Mouse (Mus musculus) frontal cortex, adult (tissue): ENCODE results near the gene Coil.
"Not testable (repeated sequence)": the region's sequence is repeated elsewhere in the genome, so short reads cannot be mapped to it uniquely, and the experiment has no call there.

Experiments used
- ATAC-seq: cut with Nextera tagmentation; 2 replicates; pipeline ENCODE4 v1.9.2; 2017; ENCODE audit warnings: mild to moderate bottlenecking, moderate library complexity, mixed read lengths; ENCODE audit not compliant: low TSS enrichment

Coil gene

DNA sequence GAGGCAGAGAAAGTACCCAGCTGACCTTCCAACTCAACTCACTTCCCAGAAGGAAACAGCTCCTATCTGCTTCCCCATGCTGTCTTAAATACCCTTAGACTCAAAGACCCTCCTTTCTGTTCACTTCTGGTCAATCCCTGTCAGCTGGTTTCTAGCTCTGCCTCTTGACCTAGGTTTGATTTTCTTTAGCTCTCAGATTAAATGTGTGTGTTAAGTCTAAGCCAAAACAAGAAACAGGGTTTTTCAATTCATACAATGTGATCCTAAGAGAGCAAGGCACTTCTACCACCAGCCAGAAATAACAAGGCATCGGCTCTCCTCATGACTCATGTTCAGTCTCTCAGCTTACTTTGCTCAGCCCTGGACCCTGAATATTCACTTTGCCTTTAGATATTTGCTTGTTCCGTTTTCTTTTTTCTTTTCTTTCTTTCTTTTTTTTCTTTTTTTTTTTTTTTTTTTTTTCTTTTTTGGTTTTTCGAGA lies 3.1 kb upstream of the Coil start, which contains the start of gene Elobl:
TSS of gene Elobl (minus strand) at position 51 of the 481 bp plus-strand sequence.
- no peak for ATAC-seq

DNA sequence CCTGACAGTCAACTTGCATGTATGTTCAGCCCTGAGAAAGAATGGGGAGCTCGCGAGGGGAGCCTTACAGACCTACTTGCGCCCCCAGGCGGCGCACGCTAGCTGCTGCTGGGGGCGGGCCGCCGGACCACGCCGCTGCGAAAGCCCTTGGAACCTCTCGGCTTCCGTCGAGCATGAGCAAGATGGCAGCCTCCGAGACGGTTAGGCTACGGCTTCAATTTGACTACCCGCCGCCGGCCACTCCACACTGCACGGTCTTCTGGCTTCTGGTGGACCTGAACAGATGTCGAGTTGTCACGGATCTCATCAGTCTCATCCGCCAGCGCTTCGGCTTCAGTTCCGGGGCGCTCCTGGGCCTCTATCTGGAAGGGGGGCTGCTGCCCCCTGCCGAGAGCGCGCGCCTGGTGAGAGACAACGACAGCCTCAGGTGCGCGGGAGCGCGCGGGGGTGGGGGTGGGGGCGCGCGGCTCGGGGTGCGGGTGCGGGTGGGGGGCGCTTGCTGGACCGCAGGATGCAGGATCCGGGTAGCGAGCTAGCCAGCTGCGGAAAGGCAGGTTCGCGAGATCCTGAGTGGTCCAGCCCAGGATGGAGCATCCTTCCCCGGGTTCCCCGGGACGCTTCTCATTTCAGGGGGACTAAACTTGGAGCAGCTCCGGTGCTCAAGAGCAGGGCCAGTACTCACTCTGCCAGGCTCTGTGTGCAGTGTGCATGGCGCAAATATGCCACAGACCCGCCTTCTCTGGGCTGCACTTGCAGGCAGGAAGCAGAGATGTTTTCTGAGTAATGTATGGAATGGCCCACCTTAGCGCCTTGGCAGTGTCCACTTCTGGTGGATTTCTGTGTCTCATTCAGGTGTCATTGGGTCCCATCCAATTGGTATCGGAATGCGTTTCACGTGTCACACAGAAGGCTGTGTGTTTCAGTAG lies 4.0 kb downstream of the Coil start:
- peak; percentile 91 for ATAC-seq

DNA sequence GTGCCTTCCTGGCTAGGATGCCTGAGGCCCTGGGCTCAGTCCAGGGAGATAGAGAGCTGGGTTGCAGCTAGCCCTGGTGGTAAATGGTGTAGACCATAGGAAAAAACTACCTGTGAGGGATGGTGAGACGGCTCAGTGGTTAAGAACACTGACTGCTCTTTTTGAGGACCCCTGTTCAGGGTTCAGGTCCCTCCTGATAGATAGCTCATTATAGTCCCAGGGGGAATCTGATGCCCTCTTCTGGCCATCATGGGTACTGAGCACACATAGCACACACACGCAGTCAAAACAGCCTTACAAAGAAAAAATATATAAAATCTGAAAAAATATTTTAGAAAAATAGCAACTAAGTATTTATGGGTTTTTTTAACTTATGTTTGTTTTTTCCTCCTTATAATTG lies 6.3 kb downstream of the Coil start:
- no peak for ATAC-seq

DNA sequence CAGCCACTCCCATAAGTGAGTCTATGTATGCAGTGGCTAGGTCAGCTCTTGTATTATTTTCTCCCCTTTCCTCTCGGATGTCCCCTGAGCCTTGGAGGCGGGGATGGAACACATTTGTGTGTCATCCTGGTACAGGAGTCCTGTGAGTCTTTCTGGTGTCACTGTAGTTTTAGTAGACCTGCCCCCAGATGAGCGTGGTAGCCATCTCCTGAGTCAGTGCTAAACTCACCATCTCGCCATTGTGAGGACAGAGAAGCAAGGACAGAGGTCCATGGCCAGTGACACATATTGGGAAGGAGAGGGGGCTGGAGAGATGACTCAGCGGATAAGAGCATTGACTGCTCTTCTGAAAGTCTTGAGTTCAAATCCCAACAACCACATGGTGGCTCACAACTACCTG lies 7.1 kb downstream of the Coil start:
- no peak for ATAC-seq

DNA sequence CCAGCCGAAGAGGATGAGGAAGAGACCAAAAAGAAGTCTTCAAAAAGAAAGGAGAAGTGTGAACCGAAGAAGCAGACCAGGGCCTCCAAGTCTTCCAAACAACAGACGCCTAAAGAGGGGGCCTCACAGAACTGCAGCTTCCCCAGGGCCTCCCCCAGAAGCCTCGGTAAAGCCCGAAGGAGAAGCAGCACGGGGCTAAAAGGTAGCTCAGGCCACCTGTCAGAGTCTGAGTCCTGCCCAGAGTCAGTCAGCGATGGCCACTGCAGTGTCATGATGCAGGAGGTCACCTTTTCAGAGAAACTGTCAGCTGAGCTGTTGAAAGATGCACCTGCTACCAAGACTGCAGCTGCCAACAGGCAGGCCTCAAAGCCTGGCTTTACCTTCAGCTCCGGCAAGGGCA lies 11.3 kb downstream of the Coil start:
- ATAC-seq: no peak

DNA sequence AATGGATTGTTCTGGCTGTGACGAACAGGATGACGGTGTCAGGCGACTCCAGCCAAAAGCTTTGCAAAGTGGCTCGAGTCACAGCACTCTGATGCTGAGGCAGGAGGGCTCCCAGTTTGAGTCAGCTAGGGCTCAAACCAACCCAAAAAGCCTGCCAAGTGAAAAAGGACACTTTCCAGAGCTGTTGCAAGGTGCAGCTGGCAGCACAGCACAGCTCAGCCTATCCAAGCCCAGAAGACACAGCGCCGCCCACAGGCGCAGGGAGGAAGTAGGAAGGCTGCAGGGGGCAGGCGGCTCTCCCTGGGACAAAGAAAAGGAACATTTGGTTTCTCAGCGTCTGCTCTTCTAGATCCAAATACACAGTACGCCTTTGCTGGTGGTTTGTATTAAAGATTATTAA lies 16.6 kb downstream of the Coil start:
- ATAC-seq: no peak

DNA sequence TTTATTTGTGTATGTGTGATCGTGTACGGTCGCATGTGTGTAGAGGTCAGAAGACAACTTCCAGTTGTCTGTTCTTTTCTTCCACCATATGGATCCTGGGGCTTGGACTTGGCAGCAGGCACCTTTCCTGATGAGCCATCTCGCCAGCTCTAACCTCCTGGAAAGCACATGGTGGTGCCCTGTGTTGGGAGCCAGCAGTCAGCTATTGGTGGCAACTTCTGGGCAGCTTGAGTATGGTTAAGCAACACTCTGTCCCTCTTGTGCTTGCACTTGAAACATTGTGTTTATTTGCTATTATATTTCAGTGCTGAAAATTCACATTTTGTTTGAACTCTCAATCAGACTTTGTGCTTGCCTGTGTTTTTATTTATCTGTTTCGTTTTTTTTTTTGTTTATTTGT lies 18.9 kb downstream of the Coil start:
- ATAC-seq: no peak

DNA sequence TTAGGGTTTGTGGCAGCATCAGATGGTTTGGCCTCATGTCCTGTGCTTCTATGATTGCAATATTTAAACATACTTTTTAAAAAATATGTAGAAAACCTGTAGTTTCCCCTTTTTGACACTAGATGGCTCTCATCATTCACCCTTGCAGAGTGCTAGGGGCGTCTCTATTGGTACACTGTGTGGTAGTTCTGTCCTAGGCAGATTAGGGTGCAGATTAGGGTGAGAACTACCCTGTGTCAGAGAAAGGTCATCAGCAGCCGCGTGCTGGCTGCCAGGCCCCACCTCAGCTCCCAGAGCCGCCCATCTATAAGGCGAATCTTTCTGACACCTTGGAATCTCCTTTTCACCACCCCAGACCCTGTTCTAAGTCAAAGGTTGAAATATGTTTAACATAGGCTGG lies 19.5 kb downstream of the Coil start:
- no peak; the same call in 1 of the 2 replicates for ATAC-seq

DNA sequence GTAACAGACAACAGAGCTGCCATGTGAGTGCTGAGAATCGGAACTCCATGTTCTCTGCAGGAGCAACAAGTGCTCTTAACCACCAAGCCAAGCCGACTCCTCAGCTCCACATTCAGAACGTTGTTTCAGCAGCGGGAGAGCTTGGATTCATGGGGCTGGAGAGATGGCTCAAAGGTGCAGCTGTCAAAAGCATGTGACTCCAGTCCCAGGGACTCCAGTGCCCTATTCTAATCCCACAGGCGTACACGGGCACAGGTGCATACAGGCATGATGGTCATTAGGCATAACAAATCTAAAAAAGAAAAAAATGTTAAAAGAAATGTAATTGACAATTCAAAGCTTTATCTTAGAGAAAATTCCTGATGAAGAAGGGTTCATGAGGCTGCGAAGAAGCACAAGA lies 23.1 kb downstream of the Coil start:
- ATAC-seq: no peak

DNA sequence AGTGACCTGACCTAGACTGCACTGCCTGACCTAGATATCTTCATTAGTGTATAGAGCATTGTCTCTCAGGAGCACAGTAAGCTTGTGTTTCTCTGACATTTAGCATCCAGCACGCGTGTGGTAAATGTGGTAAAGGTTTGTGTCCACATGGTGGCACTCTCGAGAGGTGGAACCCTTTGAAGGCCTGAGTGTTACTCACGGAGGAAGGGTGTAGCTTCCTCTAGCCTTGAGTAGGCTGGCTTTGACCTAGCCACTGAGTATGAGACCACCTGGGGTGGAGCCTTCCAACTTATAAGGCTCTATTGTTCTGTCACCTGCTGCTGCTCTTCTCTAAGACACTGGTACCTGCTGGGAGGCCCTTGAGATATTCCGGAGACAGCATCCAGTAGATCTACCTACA lies 23.6 kb downstream of the Coil start:
- ATAC-seq: peak; percentile 81; the same call in 1 of the 2 replicates

DNA sequence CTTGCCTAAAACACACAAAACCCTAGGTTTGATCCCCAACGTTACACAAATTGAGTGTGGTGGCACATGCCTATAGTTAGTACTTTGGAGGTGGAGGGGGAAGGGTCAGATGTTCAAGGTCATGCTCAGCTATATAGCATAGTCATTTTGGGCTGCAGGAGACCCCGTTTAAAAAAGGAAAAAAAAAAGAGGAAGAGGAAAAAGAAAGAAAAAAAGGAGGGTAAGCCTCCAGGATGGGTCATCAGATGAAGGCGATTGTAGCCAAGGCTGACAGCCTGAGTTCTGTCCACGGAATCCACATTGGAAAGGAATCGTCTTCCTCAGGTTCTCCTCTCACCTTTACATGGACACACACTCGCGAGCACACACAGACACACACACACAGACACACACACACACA lies 24.4 kb downstream of the Coil start:
- ATAC-seq: no peak

DNA sequence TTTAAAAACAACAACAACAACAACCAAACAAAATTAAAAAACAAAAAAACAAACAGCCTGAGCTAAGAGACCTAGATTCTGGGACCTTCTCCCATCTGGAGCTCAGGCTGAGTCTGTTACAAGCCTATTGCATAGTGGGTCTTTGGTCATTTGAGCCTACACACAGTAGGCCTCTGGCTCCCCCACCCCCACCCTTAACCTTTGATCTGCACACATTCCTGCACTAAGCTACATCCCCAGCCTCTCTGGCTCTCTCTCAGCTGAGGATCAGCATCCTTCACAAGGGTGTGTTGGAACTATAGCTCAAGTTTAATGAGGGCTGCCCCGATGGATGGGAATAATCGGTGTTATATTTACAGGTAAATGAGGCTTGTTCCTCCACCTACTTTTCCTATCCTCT lies 25.6 kb downstream of the Coil start:
- no peak for ATAC-seq

DNA sequence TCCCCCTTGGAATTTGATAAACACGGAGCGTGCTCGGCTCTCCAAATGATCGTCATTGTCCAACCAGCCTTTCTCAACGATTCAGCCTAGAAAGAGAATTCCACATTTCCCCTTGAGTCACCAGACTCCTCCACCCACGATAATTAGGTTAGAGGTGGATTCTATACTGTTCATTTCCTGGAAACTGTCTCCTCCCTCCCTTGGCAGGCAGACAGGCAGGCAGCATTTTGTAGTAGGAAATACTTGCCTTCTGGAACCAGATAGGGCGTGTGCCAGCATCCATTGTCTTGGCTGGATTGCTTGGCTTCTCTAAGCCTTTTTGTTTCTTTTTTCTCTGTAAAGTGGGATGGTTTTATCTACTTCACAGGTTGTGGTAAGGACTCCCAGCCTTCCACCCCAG lies 26.4 kb downstream of the Coil start:
- ATAC-seq: no peak

DNA sequence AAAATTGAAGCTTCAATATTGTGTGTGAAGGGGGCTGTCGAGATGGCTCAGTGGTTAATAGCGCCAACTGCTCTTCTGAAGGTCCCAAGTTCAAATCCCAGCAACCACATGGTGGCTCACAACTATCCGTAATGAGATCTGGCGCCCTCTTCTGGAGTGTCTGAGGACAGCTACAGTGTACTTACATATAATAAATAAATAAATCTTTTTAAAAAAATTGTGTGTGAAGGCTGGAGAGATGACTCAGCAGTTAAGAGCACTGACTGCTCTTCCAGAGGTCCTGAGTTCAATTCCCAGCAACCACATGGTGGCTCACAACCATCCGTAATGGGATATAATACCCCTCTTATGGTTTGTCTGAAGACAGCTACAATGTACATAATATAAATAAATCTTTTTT lies 27.3 kb downstream of the Coil start:
- ATAC-seq: not testable (repeated sequence)

DNA sequence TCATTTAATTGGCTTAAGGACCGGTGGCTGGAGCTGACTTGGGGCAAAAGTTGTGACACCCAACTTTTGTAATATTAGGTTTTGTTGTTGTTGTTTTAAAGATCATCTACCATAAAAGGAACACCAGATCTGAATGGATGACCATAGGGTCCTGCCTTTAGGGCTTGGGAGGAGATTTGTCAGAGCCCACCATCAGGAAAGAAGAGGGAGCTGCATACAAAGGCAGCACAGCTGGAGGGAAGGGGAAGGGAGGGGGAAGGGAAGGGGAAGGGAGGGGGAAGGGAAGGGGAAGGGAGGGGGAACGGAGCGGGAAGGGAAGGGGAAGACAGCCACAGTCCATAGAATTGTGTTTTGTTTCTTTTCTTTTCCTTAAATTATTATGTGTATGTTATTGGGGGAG lies 28.4 kb downstream of the Coil start:
- no peak for ATAC-seq

DNA sequence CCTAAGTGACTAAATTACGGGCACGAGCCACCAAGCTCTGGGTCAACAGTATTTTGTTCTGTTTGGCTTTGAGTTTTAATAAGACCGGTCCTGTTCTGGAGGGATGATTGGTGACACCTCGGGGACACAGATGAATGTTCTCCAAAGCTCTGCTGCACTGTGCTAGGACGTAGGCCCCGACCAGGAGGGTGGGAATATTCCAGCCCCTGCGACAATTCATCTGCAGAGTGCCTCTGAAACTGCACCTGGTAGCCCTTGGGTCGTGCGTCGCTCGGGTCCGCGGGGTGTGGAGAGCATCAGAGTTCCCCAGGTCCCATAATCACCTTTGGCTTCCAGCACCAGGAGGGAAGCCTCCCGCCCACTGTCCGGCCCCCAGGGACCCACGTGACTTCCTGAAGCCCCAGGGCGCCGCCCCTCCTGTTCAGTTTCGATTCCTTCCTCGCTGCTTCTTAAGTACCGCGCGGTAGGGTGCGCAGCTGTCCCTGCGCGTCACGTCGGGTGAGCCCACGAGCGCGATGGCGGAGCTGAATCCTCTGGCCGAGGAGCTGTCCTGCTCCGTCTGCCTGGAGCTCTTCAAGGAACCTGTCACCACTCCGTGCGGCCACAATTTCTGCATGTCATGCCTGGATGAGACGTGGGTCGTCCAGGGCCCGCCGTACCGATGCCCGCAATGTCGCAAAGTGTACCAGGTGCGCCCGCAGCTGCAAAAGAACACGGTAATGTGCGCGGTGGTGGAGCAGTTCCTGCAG lies 29.1 kb downstream of the Coil start, which contains the start of gene Trim25:
TSS of gene Trim25 (plus strand) at position 403 of the 749 bp plus-strand sequence.
- no peak for ATAC-seq

DNA sequence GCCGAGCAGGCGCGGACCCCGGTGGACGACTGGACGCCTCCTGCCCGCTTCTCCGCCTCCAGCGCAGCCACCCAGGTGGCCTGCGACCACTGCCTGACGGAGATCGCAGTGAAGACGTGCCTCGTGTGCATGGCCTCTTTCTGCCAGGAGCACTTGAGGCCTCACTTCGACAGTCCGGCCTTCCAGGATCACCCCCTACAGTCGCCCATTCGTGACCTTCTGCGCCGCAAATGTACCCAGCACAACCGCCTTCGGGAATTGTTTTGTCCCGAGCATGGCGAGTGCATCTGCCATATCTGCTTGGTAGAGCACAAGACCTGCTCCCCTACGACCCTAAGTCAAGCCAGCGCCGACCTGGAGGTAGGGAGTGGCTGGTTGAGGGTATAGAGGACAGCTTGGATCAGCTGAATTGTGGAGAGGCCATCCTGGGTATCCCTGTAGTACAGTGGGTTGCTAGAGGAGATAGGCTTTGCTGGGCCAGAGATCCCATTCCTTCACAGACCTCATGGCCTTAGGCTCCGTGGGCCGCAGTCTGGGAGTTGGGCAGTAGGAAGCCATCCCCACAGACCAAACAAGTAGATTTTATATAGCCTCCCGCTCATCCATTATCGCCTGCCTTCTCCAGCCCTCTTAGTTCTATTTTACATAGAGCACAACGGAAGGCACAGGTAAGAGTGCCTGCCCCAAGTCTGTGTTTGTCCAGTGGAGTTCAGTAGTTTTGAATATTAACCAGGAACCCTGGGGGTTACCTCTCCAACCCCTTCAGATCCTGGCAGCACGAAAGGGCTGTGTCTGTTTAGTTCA lies 29.9 kb downstream of the Coil start:
- no peak for ATAC-seq

DNA sequence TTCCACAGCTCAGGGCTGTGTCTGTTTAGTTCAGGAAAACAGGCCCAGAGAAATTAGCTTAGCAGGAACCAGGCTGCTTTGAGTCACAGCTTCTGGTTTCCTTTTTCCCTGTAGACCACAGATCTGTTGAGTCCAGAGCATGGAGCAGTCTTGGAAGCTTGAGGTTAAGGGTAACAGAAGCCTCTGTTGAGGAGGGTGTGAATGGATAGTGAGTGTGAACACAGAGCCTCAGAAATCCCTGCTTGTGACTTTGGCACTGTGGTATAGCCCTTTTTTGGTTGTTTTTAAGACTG lies 30.4 kb downstream of the Coil start:
- no peak for ATAC-seq

DNA sequence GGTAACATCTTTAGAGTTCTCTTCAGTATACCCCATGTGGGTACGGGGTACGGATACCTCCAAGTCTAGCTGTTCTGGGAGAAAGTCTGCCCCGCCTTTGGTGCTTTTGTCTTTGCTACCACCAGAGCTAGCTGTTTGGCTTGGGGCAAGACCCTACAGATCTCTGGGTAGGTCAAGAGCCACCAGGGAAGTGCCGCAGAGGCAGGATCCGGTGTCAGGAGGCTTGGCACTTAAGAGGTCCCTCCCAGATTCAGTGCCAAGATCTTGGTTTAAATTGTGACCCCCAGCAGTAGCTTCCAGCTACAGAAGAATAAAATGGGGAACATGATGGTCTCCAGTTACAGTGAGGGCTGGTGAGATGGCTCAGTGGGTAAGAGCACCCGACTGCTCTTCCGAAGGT lies 31.5 kb downstream of the Coil start:
- no peak for ATAC-seq

DNA sequence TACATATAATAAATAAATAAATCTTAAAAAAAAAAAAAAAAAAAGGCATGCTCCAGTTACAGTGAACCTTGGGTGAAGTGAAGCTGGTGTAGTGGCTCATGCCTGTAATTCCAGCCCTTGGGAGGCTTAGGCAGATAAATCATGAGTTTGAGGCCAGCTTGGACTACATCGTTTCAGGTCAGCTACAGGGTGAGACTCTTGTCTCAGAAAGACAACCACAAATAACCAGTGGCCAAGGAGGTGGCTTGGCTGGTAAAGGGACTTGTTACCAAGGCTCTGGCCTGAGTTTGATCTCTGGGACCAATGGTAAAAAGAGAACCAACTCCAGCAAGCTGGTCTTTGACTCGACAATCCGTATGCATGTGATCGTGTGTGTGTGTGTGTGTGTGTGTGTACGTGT lies 32.0 kb downstream of the Coil start:
- ATAC-seq: no peak

DNA sequence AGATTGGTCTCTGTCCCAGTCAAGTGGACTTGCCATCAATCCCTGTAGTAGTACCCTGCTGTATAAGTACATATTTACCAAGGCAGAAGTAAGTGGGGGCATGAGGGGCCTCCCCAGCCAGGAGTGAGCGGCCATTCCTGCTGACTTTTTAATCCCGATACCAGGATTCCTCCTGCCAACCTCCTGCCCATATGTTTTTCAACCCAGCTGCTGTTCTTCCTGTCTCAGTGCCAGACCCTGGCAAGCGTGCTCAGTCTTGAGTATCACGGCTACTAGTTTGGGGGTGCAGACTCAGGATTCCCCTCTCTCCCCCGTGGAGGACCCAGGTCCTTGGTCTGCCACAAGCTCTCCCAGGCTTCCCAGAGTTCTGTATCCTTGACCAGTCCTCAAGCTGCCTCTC lies 32.6 kb downstream of the Coil start:
- no peak for ATAC-seq

DNA sequence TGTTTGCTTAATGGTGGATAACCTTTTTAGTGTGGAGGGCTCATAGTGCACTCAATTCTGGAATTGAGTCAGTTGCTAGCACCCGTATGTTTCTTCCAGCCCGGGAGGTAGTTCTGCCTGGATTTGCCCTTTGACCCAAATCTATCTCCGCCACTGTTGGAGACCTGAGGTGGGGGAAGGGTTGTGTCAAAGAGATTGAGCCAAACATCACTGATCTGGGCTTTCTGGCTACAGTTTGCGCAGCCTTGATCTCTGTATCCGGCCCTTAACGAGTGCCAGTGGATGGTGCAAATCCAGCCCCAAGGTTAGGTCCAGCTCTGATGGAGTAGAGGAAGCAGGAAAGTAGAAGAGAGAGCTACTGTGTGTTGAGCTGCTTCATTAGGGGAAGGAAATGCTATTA lies 33.0 kb downstream of the Coil start:
- ATAC-seq: no peak
